Mouse (Mus musculus) hindbrain, postnatal 0 days (tissue): ENCODE data around the gene Ptbp1. TPM values are rescaled to one million over a fixed set of nuclear protein-coding genes. Genes with fewer than 3 reads are reported as not detected.
A peak's percentile ranks its signal among the peaks of the same experiment; 100 is the strongest.
"Not testable (repeated sequence)": the region's sequence is repeated elsewhere in the genome, so short reads cannot be mapped to it uniquely, and the experiment has no call there.

Source experiments
- ATAC-seq: fragments of 200-750 bp; cut with Nextera tagmentation; 2 replicates; pipeline ENCODE4 v1.8.0; 2017; ENCODE audit warnings: mild to moderate bottlenecking, moderate TSS enrichment, moderate library complexity
- DNase-seq: peaks from one replicate; pipeline ENCODE4 v3.0.0-alpha.2; 2015; ENCODE audit warnings: low spot score
- H3K27ac ChIP-seq: fragments of 300-500 bp; sonication (generic); 2 replicates; pipeline ENCODE4 v1.5.1; 2014; ENCODE audit warnings: mild to moderate bottlenecking
- H3K27me3 ChIP-seq: fragments of 300-500 bp; sonication (generic); 2 replicates; pipeline ENCODE4 v1.6.1; 2014; ENCODE audit warnings: low read length, mixed read lengths; ENCODE audit not compliant: insufficient read depth
- H3K36me3 ChIP-seq: fragments of 300-500 bp; sonication (generic); 2 replicates; pipeline ENCODE4 v1.6.1; 2014; ENCODE audit warnings: low read length, mixed read lengths; ENCODE audit not compliant: insufficient read depth
- H3K4me1 ChIP-seq: fragments of 300-500 bp; sonication (generic); 2 replicates; pipeline ENCODE4 v1.6.1; 2014; ENCODE audit warnings: antibody characterized with exemption, low read length, mixed read lengths; ENCODE audit not compliant: insufficient read depth
- H3K4me2 ChIP-seq: fragments of 300-500 bp; sonication (generic); 2 replicates; pipeline ENCODE4 v1.6.1; 2014; ENCODE audit warnings: low read depth, mild to moderate bottlenecking, low read length, moderate library complexity, mixed read lengths
- H3K4me3 ChIP-seq: fragments of 300-500 bp; sonication (generic); 2 replicates; pipeline ENCODE4 v1.5.1; 2014; ENCODE audit warnings: low read length
- H3K9ac ChIP-seq: fragments of 300-500 bp; sonication (generic); replicated peaks from 2 replicates; pipeline ENCODE4 v1.6.1; 2014; ENCODE audit warnings: mild to moderate bottlenecking, low read length, moderate library complexity, mixed read lengths
- H3K9me3 ChIP-seq: fragments of 300-500 bp; sonication (generic); 2 replicates; pipeline ENCODE4 v1.6.1; 2016; ENCODE audit warnings: low read length, mixed read lengths
- CTCF ChIP-seq: IDR thresholded peaks from 2 replicates; pipeline ENCODE4 v1.5.1; 2016; ENCODE audit warnings: antibody characterized with exemption, control low read depth, low read depth
- WGBS: fragments of 180-500 bp; shearing (Covaris S2); extraction: QIAGEN DNeasy Blood & Tissue Kit; methylation state at CpG from one replicate; pipeline ENCODE4 v1.1.7; 2014; 5-methylcytosine and 5-hydroxymethylcytosine counted together
- polyA plus RNA-seq: library from polyadenylated mRNA; unstranded; fragments of >200 nt; fragmentation: Nextera tagmentation; extraction: Ambion mirVana; gene quantifications from 2 replicates; pipeline ENCODE4 v1.2.1, GENCODE M21; 2015
- total RNA-seq: library from RNA; depleted of rRNA; stranded (reverse); fragments of >200 nt; gene quantifications from 2 replicates; pipeline ENCODE4 v1.2.3, GENCODE M21; 2014

Gene Ptbp1
- total and polyA plus RNA-seq, 2 experiments from 2014 or later: 65.5 to 173 TPM

DNA sequence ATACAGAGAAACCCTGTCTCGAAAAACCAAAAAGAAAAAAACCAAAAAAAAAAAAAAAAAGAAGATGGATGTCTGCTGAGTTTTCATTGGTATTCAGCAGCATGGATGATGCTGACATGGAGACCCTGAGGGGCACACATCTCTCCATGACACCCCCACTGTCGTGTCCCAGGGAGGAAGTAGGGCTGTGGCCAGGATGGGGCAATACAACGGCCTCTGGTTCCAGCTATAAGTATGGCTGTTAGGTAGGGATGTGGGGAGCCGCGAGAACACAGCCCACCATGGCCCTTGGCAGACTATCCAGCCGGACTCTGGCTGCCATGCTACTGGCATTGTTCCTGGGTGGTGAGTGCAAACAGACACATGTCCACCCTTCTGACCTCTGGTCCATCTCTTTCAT is 31.8 kb downstream of the Ptbp1 start, which contains the start of gene Elane:
Elane (plus strand) TSS at position 194 of the 400 bp plus-strand sequence.
- 77% methylated on average over 6 of the region's 6 CpGs for WGBS
- TF ChIP-seq CTCF: no peak
- Histone ChIP-seq H3K4me2 (no peak within 1 kb of the TSS), H3K4me1 (no peaks in the 10 kb centered on the region), H3K27me3 (peaks cover 5% of the 10 kb centered on the region; the same call in 1 of the 2 replicates), H3K36me3 (no peaks in the 10 kb centered on the region), H3K27ac (no peak within 1 kb of the TSS), H3K9me3 (no peaks in the 10 kb centered on the region), H3K4me3 (no peak within 1 kb of the TSS), H3K9ac (no peak within 1 kb of the TSS)
- ATAC-seq (no peak), DNase-seq (no peak)

DNA sequence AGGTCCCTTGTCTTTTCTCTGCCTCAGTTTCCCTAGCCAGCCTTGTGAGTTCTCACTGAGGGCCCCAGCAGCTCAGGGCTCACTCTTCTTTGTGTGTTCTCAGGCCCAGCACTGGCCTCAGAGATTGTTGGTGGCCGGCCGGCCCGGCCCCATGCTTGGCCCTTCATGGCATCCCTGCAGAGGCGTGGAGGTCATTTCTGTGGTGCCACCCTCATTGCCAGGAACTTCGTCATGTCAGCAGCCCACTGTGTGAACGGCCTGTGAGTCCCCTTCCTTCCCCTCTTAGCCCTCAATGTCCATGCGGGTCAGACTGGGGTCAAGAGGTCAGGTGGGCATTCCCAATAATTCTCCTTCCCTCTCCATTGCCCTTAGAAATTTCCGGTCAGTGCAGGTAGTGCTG is 32.4 kb downstream of the Ptbp1 start:
- Histone ChIP-seq H3K4me3 (no peak overlapping the region), H3K9me3 (no peaks in the 10 kb centered on the region), H3K4me2 (no peak overlapping the region), H3K27me3 (0 out of 2 replicates have a peak, but pooled peaks cover 5% of the 10 kb centered on the region), H3K9ac (no peak overlapping the region), H3K27ac (no peak overlapping the region), H3K4me1 (no peaks in the 10 kb centered on the region), H3K36me3 (no peaks in the 10 kb centered on the region)
- WGBS: 86% methylated on average over 8 of the region's 8 CpGs
- DNase-seq (no peak), ATAC-seq (no peak)
- no peak for TF ChIP-seq CTCF

DNA sequence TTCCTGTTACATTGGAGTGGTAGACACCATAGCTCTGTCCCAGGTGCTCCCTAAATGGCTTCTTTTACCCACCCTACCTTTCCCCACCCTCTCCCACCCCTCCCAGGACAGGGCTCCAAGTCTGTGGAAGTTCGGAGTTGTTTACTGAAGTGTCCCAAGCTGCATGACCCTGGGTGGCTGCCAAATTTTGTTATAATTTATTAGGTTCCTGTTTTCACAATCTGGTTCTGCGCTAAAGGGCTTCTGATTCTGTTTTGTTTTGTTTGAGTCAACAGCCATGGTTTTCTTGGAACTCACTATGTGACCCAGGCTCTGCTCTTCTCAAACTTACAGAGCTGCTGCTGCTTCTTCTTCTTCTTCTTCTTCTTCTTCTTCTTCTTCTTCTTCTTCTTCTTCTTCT is 35.2 kb downstream of the Ptbp1 start:
- H3K27ac ChIP-seq: no peak overlapping the region
- no peaks in the 10 kb centered on the region for H3K36me3 ChIP-seq
- 78% methylated on average over 2 of the region's 2 CpGs for WGBS
- no peak overlapping the region for H3K9ac ChIP-seq
- no peaks in the 10 kb centered on the region for H3K4me1 ChIP-seq
- no peaks in the 10 kb centered on the region for H3K9me3 ChIP-seq
- no peak for TF ChIP-seq CTCF
- ATAC-seq (no peak), DNase-seq (no peak)
- no peak overlapping the region for H3K4me2 ChIP-seq
- H3K27me3 ChIP-seq: no peaks in the 10 kb centered on the region
- H3K4me3 ChIP-seq: no peak overlapping the region

DNA sequence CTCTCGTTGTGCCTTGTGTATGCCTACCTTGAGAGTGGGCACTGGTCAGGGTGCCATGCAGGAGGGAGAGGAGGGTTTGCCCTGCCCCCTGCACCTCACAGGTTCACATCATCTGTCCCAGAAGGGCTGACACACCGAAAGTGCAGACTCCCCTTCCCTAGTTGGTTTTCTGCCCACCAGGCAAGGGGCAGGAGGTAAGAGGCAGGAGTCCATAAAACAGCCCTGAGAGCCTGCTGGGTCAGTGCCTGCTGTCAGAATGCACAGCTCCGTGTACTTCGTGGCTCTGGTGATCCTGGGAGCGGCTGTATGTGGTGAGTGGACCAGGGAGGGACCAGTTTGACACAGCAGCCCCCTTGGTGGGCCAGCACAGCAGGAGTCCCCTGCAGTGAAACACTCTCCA is 36.4 kb downstream of the Ptbp1 start, which contains the start of gene Cfd:
Cfd (plus strand) TSS at position 184 of the 400 bp plus-strand sequence.
- Histone ChIP-seq H3K9ac (no peak within 1 kb of the TSS), H3K27me3 (no peaks in the 10 kb centered on the region), H3K4me1 (no peaks in the 10 kb centered on the region), H3K27ac (no peak within 1 kb of the TSS), H3K4me3 (no peak within 1 kb of the TSS), H3K9me3 (no peaks in the 10 kb centered on the region), H3K4me2 (no peak within 1 kb of the TSS), H3K36me3 (peaks cover 6% of the 10 kb centered on the region; the same call in 1 of the 2 replicates)
- TF ChIP-seq CTCF: no peak
- DNase-seq (no peak), ATAC-seq (no peak)
- 46% methylated on average over 5 of the region's 5 CpGs for WGBS

DNA sequence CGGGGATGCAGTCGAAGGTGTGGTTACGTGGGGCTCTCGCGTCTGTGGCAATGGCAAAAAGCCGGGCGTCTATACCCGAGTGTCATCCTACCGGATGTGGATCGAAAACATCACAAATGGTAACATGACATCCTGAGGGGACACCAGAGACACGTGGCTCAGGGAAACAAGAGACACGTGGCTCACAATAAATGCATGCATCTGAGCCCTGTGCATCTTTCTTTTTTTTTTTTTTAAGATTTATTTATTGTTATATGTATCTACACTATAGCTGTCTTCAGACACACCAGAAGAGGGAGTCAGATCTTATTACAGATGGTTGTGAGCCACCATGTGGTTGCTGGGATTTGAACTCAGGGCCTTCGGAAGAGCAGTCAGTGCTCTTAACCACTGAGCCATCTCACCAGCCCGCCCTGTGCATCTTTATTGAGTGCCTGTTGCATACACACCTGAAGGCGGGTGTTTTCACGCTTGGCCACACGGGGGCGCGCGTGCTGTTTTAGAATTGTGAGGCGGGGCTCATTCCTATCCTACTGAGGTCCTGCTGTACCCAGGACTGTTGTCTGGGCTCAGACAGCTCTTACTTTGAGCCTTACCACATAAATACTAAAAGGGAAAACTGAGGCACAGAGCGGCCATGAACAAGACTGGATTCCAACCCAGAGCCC is 38.4 kb downstream of the Ptbp1 start:
- H3K36me3 ChIP-seq: peaks cover 19% of the 10 kb centered on the region; the same call in 1 of the 2 replicates
- WGBS: 44% methylated on average over 22 of the region's 22 CpGs
- ATAC-seq (peak; percentile 67), DNase-seq (peak; percentile 84)
- H3K9me3 ChIP-seq, H3K4me3 ChIP-seq, H3K27ac ChIP-seq, H3K9ac ChIP-seq, H3K4me2 ChIP-seq, H3K4me1 ChIP-seq, H3K27me3 ChIP-seq: not testable (repeated sequence)
- TF ChIP-seq CTCF: peak; percentile 83

DNA sequence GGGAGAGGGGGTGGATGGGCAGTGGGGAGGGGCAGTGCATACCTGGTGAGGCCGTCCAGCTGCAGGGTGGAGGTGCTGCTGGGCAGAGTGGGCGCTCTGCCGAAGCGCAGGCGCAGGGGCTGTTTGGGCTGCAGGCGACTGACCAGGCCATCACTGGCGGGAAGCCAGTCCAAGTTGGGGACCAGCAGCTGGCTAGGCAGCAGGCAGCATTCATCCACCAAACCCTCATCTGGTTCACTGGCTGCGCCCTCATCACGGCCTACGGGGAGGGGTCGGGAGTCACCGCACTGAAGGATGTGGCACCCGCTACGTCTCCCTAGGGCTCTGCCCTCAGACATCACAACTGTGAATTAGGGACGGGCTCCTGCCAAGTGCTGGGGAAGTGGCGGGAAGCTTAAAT is 42.1 kb downstream of the Ptbp1 start:
- Histone ChIP-seq H3K4me3 (no peak overlapping the region), H3K36me3 (peaks cover 19% of the 10 kb centered on the region; the same call in 1 of the 2 replicates), H3K4me1 (no peaks in the 10 kb centered on the region), H3K9ac (no peak overlapping the region), H3K27me3 (no peaks in the 10 kb centered on the region), H3K9me3 (no peaks in the 10 kb centered on the region), H3K27ac (no peak overlapping the region), H3K4me2 (no peak overlapping the region)
- 72% methylated on average over 15 of the region's 16 CpGs for WGBS
- TF ChIP-seq CTCF: no peak
- ATAC-seq (no peak), DNase-seq (peak; percentile 6)

GRCm38 (mm10) chr10:79896814-79897213 is 42.6 kb downstream of the Ptbp1 start:
- 82% methylated on average over 13 of the region's 13 CpGs for WGBS

More at GRCm38 (mm10) chr10:79896814-79897213, 42.6 kb downstream of the Ptbp1 start:
- Histone ChIP-seq H3K9me3 (no peaks in the 10 kb centered on the region), H3K27ac (no peak overlapping the region), H3K36me3 (peaks cover 19% of the 10 kb centered on the region; the same call in 1 of the 2 replicates), H3K9ac (no peak overlapping the region), H3K27me3 (no peaks in the 10 kb centered on the region), H3K4me2 (no peak overlapping the region), H3K4me3 (no peak overlapping the region), H3K4me1 (no peaks in the 10 kb centered on the region)
- TF ChIP-seq CTCF: no peak
- ATAC-seq (no peak), DNase-seq (no peak)
